Mouse (Mus musculus) thymus, postnatal 0 days (tissue): ENCODE measurements around the gene Tspan33. TPM values are rescaled to one million over a fixed set of nuclear protein-coding genes. Genes with fewer than 3 reads are reported as not detected.
"Not testable (repeated sequence)": the region's sequence is repeated elsewhere in the genome, so short reads cannot be mapped to it uniquely, and the experiment has no call there.

ENCODE experiments used
- DNase-seq: peaks from one replicate; pipeline ENCODE4 v3.0.0-alpha.2; 2015; ENCODE audit warnings: low spot score
- polyA plus RNA-seq: library from polyadenylated mRNA; unstranded; fragments of >200 nt; fragmentation: Nextera tagmentation; extraction: Ambion mirVana; gene quantifications from 2 replicates; pipeline ENCODE4 v1.2.1, GENCODE M21; 2015

The Tspan33 gene
- polyA plus RNA-seq, 1 experiment from 2014 or later, result 2.8 TPM

GRCm38 (mm10) chr6:29753336-29753735, 59.3 kb downstream of the Tspan33 start:
- DNase-seq, result no peak

GRCm38 (mm10) chr6:29756001-29756400, 62.0 kb downstream of the Tspan33 start:
- DNase-seq, result no peak

- DNase-seq, result no peak
Observed at GRCm38 (mm10) chr6:29756476-29756875, 62.5 kb downstream of the Tspan33 start.

GRCm38 (mm10) chr6:29758417-29758816, 64.4 kb downstream of the Tspan33 start:
- peak; percentile 78 for DNase-seq

GRCm38 (mm10) chr6:29759012-29759679, 65.1 kb downstream of the Tspan33 start:
- DNase-seq, result no peak

GRCm38 (mm10) chr6:29760397-29760796, 66.4 kb downstream of the Tspan33 start:
- DNase-seq, result not testable (repeated sequence)

- DNase-seq, result no peak
Observed at GRCm38 (mm10) chr6:29761282-29761681, 67.3 kb downstream of the Tspan33 start.

GRCm38 (mm10) chr6:29762524-29762923, 68.5 kb downstream of the Tspan33 start:
- DNase-seq, result peak; percentile 23

GRCm38 (mm10) chr6:29766874-29767273, 72.9 kb downstream of the Tspan33 start:
- DNase-seq, result no peak

Other genes with a start within 250 kb of the Tspan33 start
- 381 and 416 TPM in 2 replicates for gene Atp6v1f, start 226.5 kb upstream of the Tspan33 start, polyA plus RNA-seq
- gene Atp6v1fnb, start 222.8 kb upstream of the Tspan33 start, polyA plus RNA-seq, result not detected in 2 replicates
- gene Kcp, start 186.3 kb upstream of the Tspan33 start, polyA plus RNA-seq, result 0.82 and 1.2 TPM in 2 replicates
- gene Irf5, start 167.6 kb upstream of the Tspan33 start, polyA plus RNA-seq, result 12.3 and 13.4 TPM in 2 replicates
- gene Tnpo3, start 84.3 kb upstream of the Tspan33 start, polyA plus RNA-seq, result 68.8 TPM in 2 replicates
- 13.2 and 18.1 TPM in 2 replicates for gene Smo, start 41.3 kb downstream of the Tspan33 start, polyA plus RNA-seq
- 13.8 and 17.2 TPM in 2 replicates for gene Ahcyl2, start 73.8 kb downstream of the Tspan33 start, polyA plus RNA-seq
- gene Strip2, start 222.8 kb downstream of the Tspan33 start, polyA plus RNA-seq, result 3.4 TPM in 2 replicates